Mouse (Mus musculus): ENCODE data around the gene R3hdml.

GRCm38 (mm10) chr2:163506300-163507004 lies 14.3 kb downstream of the R3hdml start, which contains the start of gene Hnf4a:
- TF ChIP-seq CTCF (IDR thresholded peaks at IDR 0.05; ENCODE audit: low read depth), result no peak
- TF ChIP-seq EP300 (IDR thresholded peaks at IDR 0.05; ENCODE audit: low read depth), result no peak

Measured in liver, embryonic 14.5 days (tissue).